Comparison of ENCODE assay signal across 10 mouse cellular contexts in the genomic region with DNA sequence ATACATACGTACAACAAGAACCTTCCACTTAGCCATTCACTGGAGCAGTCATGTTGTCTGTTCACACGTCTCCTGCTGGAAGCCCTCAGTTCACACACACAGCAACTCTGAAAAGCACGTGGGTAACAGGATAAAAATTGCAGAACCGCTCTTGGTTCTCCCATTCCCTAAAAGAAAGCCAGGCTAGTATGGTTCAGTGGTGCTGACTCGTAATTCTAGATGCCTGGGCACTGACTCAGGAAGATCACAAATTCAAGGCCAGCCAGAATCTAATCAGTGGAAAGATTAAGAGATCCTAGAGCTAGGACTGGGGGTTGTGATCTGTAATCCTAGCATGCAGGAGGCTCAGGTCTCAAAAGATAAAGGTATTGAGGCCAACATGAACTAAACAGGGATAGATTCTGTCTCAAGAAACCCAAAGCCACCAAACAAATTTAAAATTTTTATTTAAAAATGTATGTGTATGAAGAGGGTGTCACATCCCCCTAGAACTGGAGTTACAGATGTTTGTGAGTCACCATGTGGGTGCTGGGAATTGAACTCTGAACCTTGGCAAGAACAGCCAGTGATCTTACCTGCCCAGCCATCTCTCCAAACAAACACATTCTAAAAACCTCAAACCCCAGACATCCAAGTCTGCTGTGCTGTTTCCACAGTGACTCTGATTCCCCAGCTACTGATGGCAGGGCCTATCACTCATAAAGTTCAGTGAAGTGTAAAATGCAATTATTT. TPM values are rescaled to one million over a fixed set of nuclear protein-coding genes. Genes with fewer than 3 reads are reported as not detected.
DNase-seq lines count a peak whose midpoint lies in the region; ATAC-seq lines count a peak whose summit lies in the region.
"Had no signal": no experiment of that assay in that cellular context is flagged by ENCODE, and none has a peak within 500 bp of the region (broad histone marks: within the 10 kb centered on the region; RNA-seq: fewer than 3 reads in every experiment).

Gene Ephx1, minus strand, starts transcription at position 149 of the 732 bp plus-strand sequence.

- intact Hi-C loops in heart, postnatal 36 days (cut with DNase I): no loop called here

- 44% methylated on average over 5 of the region's 5 CpGs for WGBS in heart, embryonic 11.5 days (ENCODE audit: insufficient replicate concordance)
- 56% methylated on average over 5 of the region's 5 CpGs for WGBS in midbrain, embryonic 14.5 days

- peaks cover 5% of the 10 kb centered on the region; the same call in 1 of the 2 replicates for H3K27me3 ChIP-seq in heart, embryonic 11.5 days (ENCODE audit: control insufficient read depth, insufficient read depth, low read length)
- H3K27me3 ChIP-seq in midbrain, embryonic 14.5 days (ENCODE audit: control insufficient read depth, insufficient read depth, low read length): no peaks in the 10 kb centered on the region
- H3K27me3 ChIP-seq: lung, embryonic 15.5 days had no signal

- ATAC-seq in heart, embryonic 11.5 days (replicated peaks; ENCODE audit: insufficient number of reproducible peaks, low FRiP score, low TSS enrichment): no peak
- no peak for ATAC-seq in midbrain, embryonic 14.5 days (ENCODE audit: low FRiP score, low TSS enrichment)

- H3K9ac ChIP-seq in heart, embryonic 11.5 days (ENCODE audit: low read depth, low read length): no peak within 1 kb of the TSS
- no peak within 1 kb of the TSS for H3K9ac ChIP-seq in midbrain, embryonic 14.5 days (replicated peaks; ENCODE audit: low read length)
- H3K9ac ChIP-seq: embryonic facial prominence, embryonic 13.5 days; lung, embryonic 15.5 days had no signal

- no peak for DNase-seq in heart, adult 8-10 months (ENCODE audit: low spot score)
- DNase-seq in urinary bladder, adult 2 months (ENCODE audit: low spot score): no peak
- no peak for DNase-seq in urinary bladder, postnatal 14 days (ENCODE audit: low spot score)
- no peak for DNase-seq in heart, postnatal 36 days
- DNase-seq in right cerebral cortex, adult 2 months (ENCODE audit: low spot score in 2 of 2): no peak
- DNase-seq in frontal cortex, postnatal 10 days (ENCODE audit: low spot score in 2 of 2): no peak
- no peak for DNase-seq in midbrain, embryonic 14.5 days

- H3K27ac ChIP-seq in heart, embryonic 11.5 days (ENCODE audit: low read depth, low read length): no peak within 1 kb of the TSS
- H3K27ac ChIP-seq in midbrain, embryonic 14.5 days (replicated peaks; ENCODE audit: low read depth, low read length): no peak within 1 kb of the TSS
- H3K27ac ChIP-seq: embryonic facial prominence, embryonic 13.5 days; lung, embryonic 15.5 days had no signal

- H3K4me3 ChIP-seq in heart, embryonic 11.5 days (ENCODE audit: low read depth, low read length): no peak within 1 kb of the TSS
- no peak within 1 kb of the TSS for H3K4me3 ChIP-seq in midbrain, embryonic 14.5 days (replicated peaks; ENCODE audit: low read depth, low read length)
- H3K4me3 ChIP-seq: embryonic facial prominence, embryonic 13.5 days; lung, embryonic 15.5 days had no signal

- H3K4me1 ChIP-seq in heart, embryonic 11.5 days (ENCODE audit: control insufficient read depth, insufficient read depth, low read length): peaks cover 3% of the 10 kb centered on the region; the same call in 1 of the 2 replicates
- 0 out of 2 replicates have a peak, but pooled peaks cover 8% of the 10 kb centered on the region for H3K4me1 ChIP-seq in midbrain, embryonic 14.5 days (ENCODE audit: control insufficient read depth, insufficient read depth, low read length)

- H3K9me3 ChIP-seq in heart, embryonic 11.5 days (replicated peaks; ENCODE audit: control insufficient read depth, low read length): no peaks in the 10 kb centered on the region
- H3K9me3 ChIP-seq in midbrain, embryonic 14.5 days (ENCODE audit: control insufficient read depth, low read length): no peaks in the 10 kb centered on the region
- H3K9me3 ChIP-seq: embryonic facial prominence, embryonic 13.5 days; lung, embryonic 15.5 days had no signal

- H3K4me2 ChIP-seq in heart, embryonic 11.5 days: no peak within 1 kb of the TSS
- H3K4me2 ChIP-seq in midbrain, embryonic 14.5 days (ENCODE audit: low read length): no peak within 1 kb of the TSS
- H3K4me2 ChIP-seq: embryonic facial prominence, embryonic 13.5 days; lung, embryonic 15.5 days had no signal

- H3K36me3 ChIP-seq in heart, embryonic 11.5 days (ENCODE audit: control insufficient read depth, insufficient read depth, low read length): no peaks in the 10 kb centered on the region
- H3K36me3 ChIP-seq in midbrain, embryonic 14.5 days (ENCODE audit: control insufficient read depth, insufficient read depth, low read length): no peaks in the 10 kb centered on the region
- H3K36me3 ChIP-seq: embryonic facial prominence, embryonic 13.5 days; lung, embryonic 15.5 days had no signal

RNA-seq across cellular contexts. Expression of gene Ephx1, which starts in this region (rescaled TPM):
- total RNA-seq in heart, adult 8-10 months (2022): 10 to 100 TPM; 35.3 to 51.3 (median 47.1) TPM
- polyA plus RNA-seq in heart, embryonic 11.5 days (2014; fragmentation: Nextera tagmentation; extraction: Ambion mirVana): 3.0 and 3.8 TPM in 2 replicates
- 159 and 184 TPM in 2 replicates for polyA plus RNA-seq in urinary bladder, adult 2 months (2012; rRNA removed)
- 10 to 100 TPM; 35.4 to 41.5 TPM for total RNA-seq in heart, postnatal 36 days (2021)
- 2.7 and 3.2 TPM in 2 replicates for polyA plus RNA-seq in midbrain, embryonic 14.5 days (2014; fragmentation: Nextera tagmentation; extraction: Ambion mirVana)

Comparison
In these comparisons a context has a peak if more than half of its experiments do, and no peak if none do; other contexts are left out.
1. RNA of gene Ephx1 (polyA plus RNA-seq): 159 to 184 TPM in urinary bladder, adult 2 months; 3.0 to 3.8 TPM in heart, embryonic 11.5 days and 2.7 to 3.2 TPM in midbrain, embryonic 14.5 days; every median in the first group is over 10 times any median in the second.